Mouse (Mus musculus) G1E-ER4 (cell line): ENCODE measurements around the gene E2f2. TPM values are rescaled to one million over a fixed set of nuclear protein-coding genes. Genes with fewer than 3 reads are reported as not detected.

ENCODE experiments used
- GATA1 ChIP-seq: IDR thresholded peaks from one replicate; pipeline ENCODE4 v1.8.0; 2012; ENCODE audit warnings: low read length, inconsistent platforms
- polyA plus RNA-seq: library from polyadenylated mRNA; stranded (reverse); fragments of >175 nt; gene quantifications from 2 replicates; pipeline ENCODE4 v1.2.3, GENCODE M21; 2012

The E2f2 gene
- polyA plus RNA-seq, 1 experiment = 49.6 TPM

DNA sequence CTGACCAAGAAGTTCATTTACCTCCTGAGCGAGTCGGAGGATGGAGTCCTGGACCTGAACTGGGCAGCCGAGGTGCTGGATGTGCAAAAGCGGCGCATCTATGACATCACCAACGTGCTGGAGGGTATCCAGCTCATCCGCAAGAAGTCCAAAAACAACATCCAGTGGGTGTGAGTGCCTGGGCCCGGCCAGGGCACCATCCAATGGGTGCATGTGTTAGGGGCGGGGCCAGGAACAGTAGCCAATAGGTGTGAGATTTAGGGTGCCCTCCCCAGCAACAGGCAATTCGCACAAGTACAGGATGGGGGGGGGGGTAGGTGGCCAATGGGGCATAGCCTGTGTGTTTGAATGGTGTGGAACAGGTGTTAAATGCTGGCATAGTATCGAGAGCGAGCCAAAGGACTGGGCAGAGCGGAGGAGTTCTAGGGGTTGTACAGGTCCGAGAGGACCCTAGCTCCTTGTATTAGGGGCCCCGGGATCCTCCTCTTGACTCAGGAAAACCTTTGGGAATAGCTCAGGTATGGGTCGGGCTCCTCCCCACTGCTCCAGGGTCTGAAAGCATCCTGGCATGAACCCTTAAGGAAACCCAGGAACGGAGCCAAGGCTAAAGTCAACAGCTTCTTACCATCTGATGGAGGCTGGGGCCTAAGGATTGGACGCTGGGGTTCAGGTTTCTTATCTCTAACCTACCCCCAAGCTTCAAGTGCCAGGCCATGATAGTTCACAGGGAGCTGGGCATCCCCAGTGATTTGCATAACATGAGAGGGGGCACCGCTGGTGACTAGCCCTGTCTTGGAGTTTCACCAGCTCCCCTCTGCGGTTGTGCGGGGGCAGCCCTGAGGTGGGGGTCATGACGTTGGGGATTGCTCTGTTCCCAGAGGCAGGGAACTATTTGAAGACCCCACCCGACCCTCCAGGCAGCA lies 8.5 kb downstream of the E2f2 start:
- no peak for TF ChIP-seq GATA1

GRCm38 (mm10) chr4:136181367-136181766 lies 9.2 kb downstream of the E2f2 start:
- TF ChIP-seq GATA1 = no peak

DNA sequence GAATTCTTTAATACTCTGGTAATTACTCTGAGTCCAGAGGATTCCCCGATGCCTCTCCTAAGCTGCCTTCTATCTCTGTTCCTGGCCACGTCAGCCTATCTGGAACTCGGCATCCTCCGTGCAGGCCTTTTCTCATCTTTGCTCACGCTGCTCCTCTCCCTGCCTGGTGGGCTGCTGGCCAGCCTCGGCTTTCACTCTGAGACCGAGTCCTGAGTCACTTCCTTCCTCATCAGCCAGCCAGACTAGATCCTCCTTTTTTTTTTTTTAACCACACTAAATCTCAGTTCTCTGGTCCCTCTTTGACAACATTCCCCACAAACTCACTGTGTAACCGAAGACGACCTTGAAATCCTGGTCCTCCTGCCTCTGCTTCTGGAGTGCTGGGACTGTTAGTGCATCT lies 13.2 kb downstream of the E2f2 start:
- no peak for TF ChIP-seq GATA1

- TF ChIP-seq GATA1 = no peak
Measured at GRCm38 (mm10) chr4:136186315-136186714, 14.1 kb downstream of the E2f2 start.

GRCm38 (mm10) chr4:136186739-136187472 lies 14.7 kb downstream of the E2f2 start:
- no peak for TF ChIP-seq GATA1

DNA sequence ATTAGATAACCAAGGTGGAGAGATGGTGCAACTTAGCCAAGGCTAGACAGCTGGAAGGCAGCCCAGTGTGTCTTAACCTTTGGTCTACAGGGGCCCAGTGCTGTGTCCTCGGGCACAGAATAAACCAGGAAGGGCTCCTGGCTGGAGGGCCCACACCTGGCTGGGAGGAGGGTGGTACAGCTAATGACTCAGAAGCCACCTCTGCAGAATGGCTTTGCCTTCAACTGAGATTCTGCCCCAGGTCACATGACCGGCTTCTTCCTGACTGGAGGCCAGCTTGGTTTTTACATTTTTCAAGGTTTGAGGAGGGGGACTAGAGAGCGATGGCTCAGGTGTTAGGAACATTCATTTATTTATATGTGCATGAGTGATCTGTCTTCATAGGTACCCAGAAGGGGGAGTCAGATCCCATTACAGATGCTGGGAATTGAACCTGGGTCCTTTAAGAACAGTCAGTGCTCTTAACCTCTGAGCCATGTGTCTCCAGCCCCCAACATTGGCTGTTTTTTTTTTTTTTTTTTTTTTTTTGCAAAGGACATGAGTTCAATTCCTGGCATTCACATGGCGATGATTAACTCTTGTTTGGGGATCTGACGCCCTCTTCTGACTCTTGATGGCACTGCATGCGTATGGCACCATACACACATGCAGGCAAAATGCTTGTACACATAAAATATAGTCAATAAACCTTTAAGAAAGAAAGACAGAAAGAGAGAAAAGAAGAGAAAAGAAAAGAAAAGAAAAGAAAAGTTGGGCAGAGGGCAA lies 17.0 kb downstream of the E2f2 start:
- no peak for TF ChIP-seq GATA1

- no peak for TF ChIP-seq GATA1
Measured at GRCm38 (mm10) chr4:136189912-136190311, 17.7 kb downstream of the E2f2 start.

- no peak for TF ChIP-seq GATA1
Measured at GRCm38 (mm10) chr4:136193571-136193970, 21.4 kb downstream of the E2f2 start.

- TF ChIP-seq GATA1 = no peak
Measured at GRCm38 (mm10) chr4:136195029-136195428, 22.8 kb downstream of the E2f2 start.

DNA sequence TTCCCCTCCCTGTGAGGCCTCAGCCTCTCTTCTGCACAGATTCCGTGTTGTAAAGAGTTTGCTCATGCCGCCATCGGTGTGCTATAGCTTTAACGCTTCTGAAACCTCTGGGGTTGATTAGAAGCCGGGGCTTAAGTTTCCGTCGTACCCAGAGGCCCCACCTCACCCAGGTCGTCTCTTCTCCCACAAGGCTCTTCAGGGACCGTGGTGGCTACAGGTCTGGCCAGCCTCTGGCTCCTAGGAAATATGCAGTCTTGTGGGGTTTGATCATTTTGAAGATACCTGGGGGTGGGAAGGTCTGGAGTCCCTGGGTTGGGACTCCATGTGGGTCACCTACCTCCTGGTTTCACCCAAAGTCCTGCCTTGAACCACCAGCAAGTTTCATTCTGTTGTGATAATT lies 23.4 kb downstream of the E2f2 start:
- no peak for TF ChIP-seq GATA1

DNA sequence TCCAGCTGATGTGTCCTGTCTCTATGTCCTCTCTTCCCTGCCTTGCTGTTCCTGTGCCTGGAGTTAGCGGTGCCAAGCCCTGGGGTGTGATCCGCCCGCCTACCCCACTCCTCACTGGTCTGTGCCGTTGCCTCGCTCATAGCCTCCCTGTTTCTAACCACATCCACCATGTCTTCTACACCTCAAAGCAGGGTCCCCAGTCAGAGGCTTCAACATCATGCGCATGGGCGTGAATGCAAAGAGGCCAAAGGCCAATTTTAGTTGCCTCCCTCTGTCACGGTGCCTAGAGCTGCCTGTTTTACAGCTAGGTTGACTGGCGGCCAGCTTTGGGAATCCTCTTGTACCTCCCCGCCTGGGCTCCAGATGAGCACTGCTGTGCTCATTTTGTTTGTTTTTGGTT lies 24.0 kb downstream of the E2f2 start:
- TF ChIP-seq GATA1 = no peak

DNA sequence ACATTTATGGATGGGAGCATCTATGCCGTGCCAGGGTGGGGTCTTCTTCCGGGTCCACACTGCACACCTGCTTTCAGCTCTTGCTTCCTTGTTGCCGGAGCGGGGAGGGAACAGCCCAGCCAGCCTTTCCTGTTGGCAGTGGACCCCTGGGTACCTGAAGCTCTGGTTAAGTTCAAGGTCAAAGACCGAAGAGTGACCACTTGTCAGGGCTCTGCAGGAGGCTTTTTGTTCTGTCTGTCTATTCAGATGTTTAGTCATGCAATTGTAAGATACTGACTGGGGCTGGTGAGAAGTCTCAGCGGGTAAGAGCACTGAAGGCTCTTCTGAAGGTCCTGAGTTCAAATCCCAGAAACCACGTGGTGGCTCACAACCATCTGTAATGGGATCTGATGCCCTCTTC lies 26.7 kb downstream of the E2f2 start:
- TF ChIP-seq GATA1 = no peak

GRCm38 (mm10) chr4:136199562-136200292 lies 27.5 kb downstream of the E2f2 start:
- no peak for TF ChIP-seq GATA1

DNA sequence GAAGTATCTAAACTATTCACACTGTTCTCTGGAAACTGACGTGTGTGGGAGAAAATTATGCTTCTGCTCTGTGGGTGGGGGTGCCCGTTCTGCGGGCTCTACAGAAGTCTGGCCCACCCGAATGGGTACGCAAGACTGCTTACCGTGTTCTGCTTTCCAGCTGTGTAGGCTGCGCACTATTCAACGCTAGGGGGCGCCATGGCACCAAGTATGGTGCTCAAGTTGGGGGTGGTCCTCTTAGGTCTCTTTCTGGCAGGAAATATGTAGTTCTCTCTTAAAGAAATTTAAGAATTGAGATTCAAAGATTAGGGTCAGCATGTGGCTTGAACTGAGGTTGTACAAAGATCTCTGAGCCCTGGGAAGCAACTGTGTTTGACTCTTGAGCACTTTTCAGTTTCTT lies 30.3 kb downstream of the E2f2 start:
- TF ChIP-seq GATA1 = no peak

- TF ChIP-seq GATA1 = no peak
Measured at GRCm38 (mm10) chr4:136204775-136205174, 32.6 kb downstream of the E2f2 start.
